Mouse (Mus musculus) ES-E14 (cell line): ENCODE measurements around the gene Tnfaip1.

Experiments
- CHD2 ChIP-seq: IDR thresholded peaks from 2 replicates; pipeline ENCODE4 v1.6.1; 2014; ENCODE audit warnings: mild to moderate bottlenecking, low read depth, low read length, inconsistent platforms
- ZC3H11A ChIP-seq: IDR thresholded peaks from 2 replicates; pipeline ENCODE4 v1.6.1; 2012; ENCODE audit warnings: low read depth, mild to moderate bottlenecking, inconsistent platforms, low read length, borderline replicate concordance

DNA sequence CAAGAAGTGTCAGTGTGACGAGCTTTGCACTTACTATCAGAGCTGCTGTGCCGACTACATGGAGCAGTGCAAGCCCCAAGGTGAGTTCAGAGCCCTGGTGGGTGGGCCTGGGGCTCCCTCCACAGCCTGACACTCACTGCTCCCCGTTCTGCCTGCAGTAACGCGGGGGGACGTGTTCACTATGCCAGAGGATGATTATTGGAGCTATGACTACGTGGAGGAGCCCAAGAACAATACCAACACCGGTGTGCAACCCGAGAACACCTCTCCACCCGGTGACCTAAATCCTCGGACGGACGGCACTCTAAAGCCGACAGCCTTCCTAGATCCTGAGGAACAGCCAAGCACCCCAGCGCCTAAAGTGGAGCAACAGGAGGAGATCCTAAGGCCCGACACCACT lies 36.6 kb downstream of the Tnfaip1 start:
- no peak for TF ChIP-seq CHD2
- TF ChIP-seq ZC3H11A = no peak
